Mouse (Mus musculus): Measurements from ENCODE around the gene Farp2.

Gene Farp2

GRCm38 (mm10) chr1:93563649-93564048 is 51.8 kb downstream of the Farp2 start:
- DNase-seq = no peak

GRCm38 (mm10) chr1:93564781-93565180 is 52.9 kb downstream of the Farp2 start:
- DNase-seq = no peak

- no peak for DNase-seq
These were observed 55.1 kb downstream of the Farp2 start for GRCm38 (mm10) chr1:93567013-93567412.

- no peak for DNase-seq
These were observed 56.0 kb downstream of the Farp2 start for GRCm38 (mm10) chr1:93567717-93568497.

- no peak for DNase-seq
These were observed 65.2 kb downstream of the Farp2 start for GRCm38 (mm10) chr1:93577066-93577465.

GRCm38 (mm10) chr1:93577861-93578260 is 66.0 kb downstream of the Farp2 start:
- no peak for DNase-seq

GRCm38 (mm10) chr1:93581545-93581944 is 69.7 kb downstream of the Farp2 start:
- DNase-seq = no peak

GRCm38 (mm10) chr1:93588346-93588745 is 76.5 kb downstream of the Farp2 start:
- DNase-seq = no peak

GRCm38 (mm10) chr1:93593960-93594359 is 82.1 kb downstream of the Farp2 start:
- no peak for DNase-seq

GRCm38 (mm10) chr1:93595916-93596315 is 84.0 kb downstream of the Farp2 start:
- no peak for DNase-seq

- no peak for DNase-seq
These were observed 91.0 kb downstream of the Farp2 start for GRCm38 (mm10) chr1:93602911-93603310.

GRCm38 (mm10) chr1:93603921-93604320 is 92.0 kb downstream of the Farp2 start:
- DNase-seq = no peak

GRCm38 (mm10) chr1:93607090-93608083 is 95.5 kb downstream of the Farp2 start:
- no peak for DNase-seq

GRCm38 (mm10) chr1:93608696-93609245 is 96.9 kb downstream of the Farp2 start:
- DNase-seq = no peak

GRCm38 (mm10) chr1:93609762-93610161 is 97.9 kb downstream of the Farp2 start:
- no peak for DNase-seq

GRCm38 (mm10) chr1:93618059-93618748 is 106.3 kb downstream of the Farp2 start:
- no peak for DNase-seq

GRCm38 (mm10) chr1:93618948-93619347 is 107.1 kb downstream of the Farp2 start:
- no peak for DNase-seq

GRCm38 (mm10) chr1:93624502-93624901 is 112.6 kb downstream of the Farp2 start:
- no peak for DNase-seq

GRCm38 (mm10) chr1:93630796-93631195 is 118.9 kb downstream of the Farp2 start:
- DNase-seq = no peak

GRCm38 (mm10) chr1:93632723-93633122 is 120.8 kb downstream of the Farp2 start:
- no peak for DNase-seq

GRCm38 (mm10) chr1:93634481-93634891 is 122.6 kb downstream of the Farp2 start:
- peak in 1 of 2 experiments; percentile 20 for DNase-seq

GRCm38 (mm10) chr1:93635091-93635579 is 123.3 kb downstream of the Farp2 start:
- DNase-seq = no peak

All from thymus, adult 18-20 months (tissue).